Mouse (Mus musculus) forebrain, embryonic 12.5 days (tissue): ENCODE data around the gene Mcam. TPM values are rescaled to one million over a fixed set of nuclear protein-coding genes. Genes with fewer than 3 reads are reported as not detected.
A peak's percentile ranks its signal among the peaks of the same experiment; 100 is the strongest.

Experiments used
- ATAC-seq: fragments of 200-750 bp; cut with Nextera tagmentation; 2 replicates; pipeline ENCODE4 v1.8.0; 2017; ENCODE audit warnings: moderate TSS enrichment; ENCODE audit not compliant: low FRiP score
- H3K27ac ChIP-seq: fragments of 300-500 bp; sonication (generic); 2 replicates; pipeline ENCODE4 v1.5.1; 2016; ENCODE audit warnings: mild to moderate bottlenecking
- H3K27me3 ChIP-seq: fragments of 300-500 bp; sonication (generic); 2 replicates; pipeline ENCODE4 v1.6.1; 2016; ENCODE audit warnings: mild to moderate bottlenecking
- H3K36me3 ChIP-seq: fragments of 300-500 bp; sonication (generic); replicated peaks from 2 replicates; pipeline ENCODE4 v1.6.1; 2016; ENCODE audit warnings: mild to moderate bottlenecking
- H3K4me1 ChIP-seq: fragments of 300-500 bp; sonication (generic); 2 replicates; pipeline ENCODE4 v1.6.1; 2016
- H3K4me2 ChIP-seq: fragments of 300-500 bp; sonication (generic); 2 replicates; pipeline ENCODE4 v1.6.1; 2016; ENCODE audit warnings: mild to moderate bottlenecking, moderate library complexity
- H3K4me3 ChIP-seq: fragments of 300-500 bp; sonication (generic); replicated peaks from 2 replicates; pipeline ENCODE4 v1.5.1; 2016; ENCODE audit warnings: mild to moderate bottlenecking
- H3K9ac ChIP-seq: fragments of 300-500 bp; sonication (generic); 2 replicates; pipeline ENCODE4 v1.6.1; 2016; ENCODE audit warnings: mild to moderate bottlenecking
- H3K9me3 ChIP-seq: fragments of 300-500 bp; sonication (generic); 2 replicates; pipeline ENCODE4 v1.6.1; 2016
- whole genome bisulfite sequencing: fragments of 180-500 bp; shearing (Covaris S2); methylation state at CpG from one replicate; pipeline ENCODE4 v1.1.7; 2016; 5-methylcytosine and 5-hydroxymethylcytosine counted together
- polyA plus RNA-seq: library from polyadenylated mRNA; unstranded; fragments of >200 nt; fragmentation: Nextera tagmentation; extraction: Ambion mirVana; gene quantifications from 2 replicates; pipeline ENCODE4 v1.2.1, GENCODE M21; 2016

The Mcam gene
- polyA plus RNA-seq, 1 experiment from 2014 or later: 13.4 TPM

GRCm38 (mm10) chr9:44130034-44130433 is 4.2 kb upstream of the Mcam start:
- Histone ChIP-seq H3K27me3 (peaks cover 55% of the 10 kb centered on the region), H3K4me1 (peaks cover 53% of the 10 kb centered on the region)
- ATAC-seq: 0 out of 2 replicates have a peak, but pooled peaks have one; percentile 44

DNA sequence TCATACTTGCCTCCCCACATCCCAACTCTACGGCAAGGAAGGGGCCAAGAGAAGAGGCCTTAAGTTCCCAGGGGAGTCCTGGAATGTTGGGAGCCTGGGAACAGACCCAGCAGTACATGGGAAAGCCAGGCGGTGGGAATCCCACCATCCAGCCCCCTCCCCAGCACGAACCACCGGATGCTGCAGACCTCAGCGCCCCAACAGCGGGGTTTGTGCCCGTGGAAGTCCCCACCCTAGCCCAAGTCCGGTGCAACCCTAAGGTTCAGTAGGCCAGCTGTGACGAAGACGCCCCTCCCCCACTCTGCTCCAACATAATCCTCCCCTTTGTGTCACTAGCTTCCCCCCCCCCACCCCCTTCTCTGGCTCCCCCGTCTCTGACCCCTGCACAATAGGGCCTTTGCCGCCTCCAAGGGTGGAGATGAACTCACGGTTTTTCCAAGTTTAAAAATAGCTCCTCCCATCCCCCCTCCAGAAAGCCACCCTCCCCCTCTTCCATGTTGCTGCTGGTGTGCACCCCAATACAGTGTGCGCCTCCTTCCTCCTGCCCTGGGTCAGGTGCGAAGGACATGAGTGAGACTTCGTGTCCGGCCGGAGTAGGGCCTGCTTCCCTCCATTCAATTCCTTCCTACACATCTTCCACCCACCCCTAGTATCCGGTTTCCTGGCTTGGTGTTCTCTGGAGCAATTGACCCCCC is 3.5 kb upstream of the Mcam start:
- H3K4me2 ChIP-seq: peak overlapping the region; percentile 76
- peaks cover 62% of the 10 kb centered on the region for H3K27me3 ChIP-seq
- H3K4me3 ChIP-seq: peak overlapping the region; percentile 38
- H3K9ac ChIP-seq: peak overlapping the region; percentile 54; the same call in 1 of the 2 replicates
- peak overlapping the region; percentile 53; the same call in 1 of the 2 replicates for H3K27ac ChIP-seq
- no peaks in the 10 kb centered on the region for H3K36me3 ChIP-seq
- peaks cover 57% of the 10 kb centered on the region for H3K4me1 ChIP-seq
- peak; percentile 28; the same call in 1 of the 2 replicates for ATAC-seq
- no peaks in the 10 kb centered on the region for H3K9me3 ChIP-seq
- WGBS: 9% methylated on average over 17 of the region's 19 CpGs

More at GRCm38 (mm10) chr9:44130034-44130433, 4.2 kb upstream of the Mcam start:
- Histone ChIP-seq H3K4me2 (peak overlapping the region; percentile 76), H3K9ac (peak overlapping the region; percentile 54), H3K4me3 (peak overlapping the region; percentile 38), H3K9me3 (no peaks in the 10 kb centered on the region), H3K27ac (peak overlapping the region; percentile 56; the same call in 1 of the 2 replicates), H3K36me3 (no peaks in the 10 kb centered on the region)
- WGBS: under 1% methylated on average over 27 of the region's 27 CpGs

DNA sequence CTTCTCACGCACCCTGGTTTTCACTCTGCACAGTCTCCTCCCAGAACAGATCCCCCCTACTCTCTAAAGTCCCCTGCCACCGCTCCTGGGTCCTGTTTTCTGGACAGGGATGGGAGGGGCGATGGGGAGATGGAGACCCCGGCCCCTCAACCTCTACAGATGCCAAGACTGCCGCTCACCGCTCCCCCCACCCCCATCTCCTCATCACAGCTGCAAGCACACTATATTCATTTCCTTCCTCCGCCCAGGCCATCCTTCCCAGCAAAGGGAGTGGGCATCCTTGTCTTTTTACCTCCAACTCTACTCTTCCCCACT is 3.0 kb upstream of the Mcam start:
- H3K4me3 ChIP-seq: no peak overlapping the region
- H3K4me1 ChIP-seq: peaks cover 59% of the 10 kb centered on the region
- no peaks in the 10 kb centered on the region for H3K36me3 ChIP-seq
- H3K4me2 ChIP-seq: no peak overlapping the region
- 0 out of 2 replicates have a peak, but pooled peaks have one; percentile 2 for ATAC-seq
- no peaks in the 10 kb centered on the region for H3K9me3 ChIP-seq
- H3K27ac ChIP-seq: no peak overlapping the region
- no peak overlapping the region for H3K9ac ChIP-seq
- H3K27me3 ChIP-seq: peaks cover 67% of the 10 kb centered on the region
- 36% methylated on average over 7 of the region's 7 CpGs for WGBS

- Histone ChIP-seq H3K4me3 (no peak overlapping the region), H3K27me3 (peaks cover 75% of the 10 kb centered on the region), H3K4me1 (peaks cover 57% of the 10 kb centered on the region), H3K4me2 (no peak overlapping the region), H3K27ac (no peak overlapping the region), H3K36me3 (0 out of 2 replicates have a peak, but pooled peaks cover 4% of the 10 kb centered on the region), H3K9ac (no peak overlapping the region), H3K9me3 (no peaks in the 10 kb centered on the region)
- 66% methylated on average over 5 of the region's 5 CpGs for WGBS
- no peak for ATAC-seq
Observed at GRCm38 (mm10) chr9:44132200-44132599, 2.1 kb upstream of the Mcam start.

- H3K4me2 ChIP-seq: peak overlapping the region; percentile 6; the same call in 1 of the 2 replicates
- H3K4me3 ChIP-seq: no peak overlapping the region
- peaks cover 75% of the 10 kb centered on the region for H3K27me3 ChIP-seq
- no peaks in the 10 kb centered on the region for H3K9me3 ChIP-seq
- 13% methylated on average over 2 of the region's 2 CpGs for WGBS
- peaks cover 57% of the 10 kb centered on the region for H3K4me1 ChIP-seq
- no peak overlapping the region for H3K27ac ChIP-seq
- H3K9ac ChIP-seq: no peak overlapping the region
- ATAC-seq: no peak
- H3K36me3 ChIP-seq: peaks cover 7% of the 10 kb centered on the region; the same call in 1 of the 2 replicates
Observed at GRCm38 (mm10) chr9:44133287-44133686, 982 bp upstream of the Mcam start.

DNA sequence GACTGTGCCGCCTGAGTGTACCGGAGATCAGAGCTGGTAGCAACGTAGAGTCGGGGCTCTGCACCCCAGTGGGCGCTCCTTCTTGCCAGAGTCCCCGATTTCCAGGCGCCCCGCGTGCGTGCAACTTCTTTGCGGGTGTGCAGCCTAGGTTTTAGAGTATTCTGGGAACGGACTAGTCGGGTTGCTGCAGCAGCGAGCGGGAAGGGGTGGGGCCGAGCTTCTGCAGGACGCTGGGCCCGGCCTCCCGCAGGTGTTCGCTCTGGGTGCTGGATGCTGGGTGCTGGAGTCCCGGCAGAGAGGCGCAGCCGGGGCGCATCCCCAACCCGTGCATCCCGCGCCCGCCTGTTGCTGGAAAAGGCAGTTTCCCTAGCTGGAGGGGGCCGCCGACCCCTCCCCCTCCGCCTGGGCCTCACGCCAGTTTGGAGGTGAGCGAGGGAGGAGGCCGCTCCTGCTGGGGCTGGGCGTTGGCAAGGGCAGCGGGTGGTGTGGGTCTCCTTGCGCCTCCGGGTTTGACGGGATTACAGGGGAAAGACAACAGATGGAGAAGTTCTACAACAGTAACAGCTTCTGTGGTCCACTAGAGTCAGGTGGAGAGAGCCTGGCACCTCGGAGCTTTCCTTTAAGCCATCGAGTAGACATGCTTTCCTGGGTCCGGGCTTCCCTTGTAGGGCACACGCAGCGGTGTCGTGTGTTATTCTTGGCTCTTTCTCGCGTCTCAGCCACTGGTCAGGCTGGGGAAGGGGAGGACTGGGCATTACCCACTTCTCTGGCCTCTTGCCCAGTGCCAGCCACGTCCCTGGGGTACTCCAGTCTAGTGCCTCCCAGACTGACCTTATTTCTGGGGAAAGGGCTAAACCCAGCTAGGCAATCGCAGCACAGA is 822 bp downstream of the Mcam start:
- peaks cover 65% of the 10 kb centered on the region for H3K27me3 ChIP-seq
- WGBS: 4% methylated on average over 49 of the region's 49 CpGs
- peak; percentile 13; the same call in 1 of the 2 replicates for ATAC-seq
- H3K36me3 ChIP-seq: peaks cover 10% of the 10 kb centered on the region
- H3K27ac ChIP-seq: 0 out of 2 replicates have a peak overlapping the region, but pooled peaks have one; percentile 19
- peak overlapping the region; percentile 51 for H3K4me3 ChIP-seq
- no peaks in the 10 kb centered on the region for H3K9me3 ChIP-seq
- H3K4me1 ChIP-seq: peaks cover 48% of the 10 kb centered on the region
- H3K9ac ChIP-seq: peak overlapping the region; percentile 60
- H3K4me2 ChIP-seq: peak overlapping the region; percentile 90

- H3K27ac ChIP-seq: no peak overlapping the region
- no peak for ATAC-seq
Observed at GRCm38 (mm10) chr9:44135731-44136411, 1.6 kb downstream of the Mcam start.

DNA sequence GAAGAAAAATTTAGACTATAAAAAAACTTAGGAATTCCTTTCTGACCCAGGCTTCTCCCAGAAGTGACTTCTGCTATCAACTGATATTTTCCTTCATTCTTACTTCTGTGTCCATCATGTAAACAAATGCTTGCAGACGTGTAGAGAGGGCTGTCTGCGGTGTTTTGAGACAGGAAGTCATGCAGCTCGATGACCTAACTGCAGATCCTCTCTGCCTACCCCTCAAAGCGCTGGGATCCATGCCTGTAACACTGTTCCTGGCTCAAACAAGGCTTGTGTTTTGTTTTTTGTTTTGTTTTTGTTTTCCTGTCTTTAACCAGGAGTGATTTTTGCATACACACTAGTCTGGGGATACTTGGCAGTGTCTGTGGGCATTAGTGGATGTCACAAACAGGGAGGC is 3.6 kb downstream of the Mcam start:
- H3K4me3 ChIP-seq: no peak overlapping the region
- H3K36me3 ChIP-seq: peaks cover 31% of the 10 kb centered on the region
- no peak overlapping the region for H3K9ac ChIP-seq
- H3K4me2 ChIP-seq: no peak overlapping the region
- H3K9me3 ChIP-seq: no peaks in the 10 kb centered on the region
- WGBS: 79% methylated on average over 4 of the region's 4 CpGs
- peaks cover 32% of the 10 kb centered on the region for H3K4me1 ChIP-seq
- peaks cover 42% of the 10 kb centered on the region for H3K27me3 ChIP-seq
- H3K27ac ChIP-seq: no peak overlapping the region
- no peak for ATAC-seq

More at GRCm38 (mm10) chr9:44135731-44136411, 1.6 kb downstream of the Mcam start:
- WGBS: 65% methylated on average over 7 of the region's 7 CpGs
- Histone ChIP-seq H3K9me3 (no peaks in the 10 kb centered on the region), H3K4me3 (peak overlapping the region; percentile 51), H3K4me2 (peak overlapping the region; percentile 90), H3K27me3 (peaks cover 61% of the 10 kb centered on the region), H3K4me1 (peaks cover 40% of the 10 kb centered on the region), H3K9ac (peak overlapping the region; percentile 60; the same call in 1 of the 2 replicates), H3K36me3 (peaks cover 18% of the 10 kb centered on the region)

- Histone ChIP-seq H3K9me3 (no peaks in the 10 kb centered on the region), H3K36me3 (peaks cover 47% of the 10 kb centered on the region), H3K9ac (no peak overlapping the region), H3K27me3 (peaks cover 1% of the 10 kb centered on the region; the same call in 1 of the 2 replicates), H3K4me1 (no peaks in the 10 kb centered on the region), H3K4me2 (no peak overlapping the region), H3K27ac (no peak overlapping the region), H3K4me3 (no peak overlapping the region)
- 66% methylated on average over 5 of the region's 5 CpGs for WGBS
- ATAC-seq: no peak
Observed at GRCm38 (mm10) chr9:44141951-44142350, 7.7 kb downstream of the Mcam start.

GRCm38 (mm10) chr9:44143421-44143820 is 9.2 kb downstream of the Mcam start:
- Histone ChIP-seq H3K9me3 (no peaks in the 10 kb centered on the region), H3K9ac (no peak overlapping the region), H3K4me1 (no peaks in the 10 kb centered on the region), H3K4me3 (no peak overlapping the region), H3K4me2 (no peak overlapping the region), H3K36me3 (peaks cover 44% of the 10 kb centered on the region), H3K27ac (no peak overlapping the region), H3K27me3 (no peaks in the 10 kb centered on the region)
- 67% methylated on average over 5 of the region's 5 CpGs for WGBS
- ATAC-seq: no peak

GRCm38 (mm10) chr9:44144023-44144717 is 9.9 kb downstream of the Mcam start:
- no peak for ATAC-seq
- H3K4me2 ChIP-seq: no peak overlapping the region
- peaks cover 51% of the 10 kb centered on the region for H3K36me3 ChIP-seq
- no peaks in the 10 kb centered on the region for H3K27me3 ChIP-seq
- H3K4me3 ChIP-seq: no peak overlapping the region
- 22% methylated on average over 6 of the region's 8 CpGs for WGBS
- H3K9me3 ChIP-seq: no peaks in the 10 kb centered on the region
- no peaks in the 10 kb centered on the region for H3K4me1 ChIP-seq
- no peak overlapping the region for H3K9ac ChIP-seq
- H3K27ac ChIP-seq: no peak overlapping the region
